Mouse (Mus musculus) 3134 (cell line): ENCODE data around the gene Ate1.
"Not testable (repeated sequence)": the region's sequence is repeated elsewhere in the genome, so short reads cannot be mapped to it uniquely, and the experiment has no call there.

Experiments used
- DNase-seq: peaks from one replicate; pipeline ENCODE4 v3.0.0-alpha.2; 2011; ENCODE audit warnings: low spot score; ENCODE audit not compliant: insufficient read length; ENCODE audit errors: extremely low read depth

Gene Ate1

GRCm38 (mm10) chr7:130527306-130527705, 7.1 kb upstream of the Ate1 start:
- no peak for DNase-seq

GRCm38 (mm10) chr7:130523451-130523850, 3.3 kb upstream of the Ate1 start:
- DNase-seq, result no peak

- no peak for DNase-seq
These were observed 748 bp upstream of the Ate1 start for GRCm38 (mm10) chr7:130520812-130521422.

- peak; percentile 97 for DNase-seq
These were observed 797 bp downstream of the Ate1 start for GRCm38 (mm10) chr7:130519096-130520048.

GRCm38 (mm10) chr7:130518213-130519095, 1.7 kb downstream of the Ate1 start:
- no peak for DNase-seq

- no peak for DNase-seq
These were observed 9.9 kb downstream of the Ate1 start for GRCm38 (mm10) chr7:130510243-130510642.

GRCm38 (mm10) chr7:130503006-130503405, 17.2 kb downstream of the Ate1 start:
- DNase-seq, result no peak

GRCm38 (mm10) chr7:130501499-130501898, 18.7 kb downstream of the Ate1 start:
- DNase-seq, result no peak

GRCm38 (mm10) chr7:130493346-130493745, 26.8 kb downstream of the Ate1 start:
- DNase-seq, result no peak

GRCm38 (mm10) chr7:130492026-130492425, 28.1 kb downstream of the Ate1 start:
- DNase-seq, result no peak

- not testable (repeated sequence) for DNase-seq
These were observed 41.2 kb downstream of the Ate1 start for GRCm38 (mm10) chr7:130479003-130479402.

- DNase-seq, result peak; percentile 11
These were observed 44.2 kb downstream of the Ate1 start for GRCm38 (mm10) chr7:130475970-130476369.

- DNase-seq, result no peak
These were observed 46.3 kb downstream of the Ate1 start for GRCm38 (mm10) chr7:130473881-130474280.

GRCm38 (mm10) chr7:130472683-130473082, 47.5 kb downstream of the Ate1 start:
- no peak for DNase-seq

- DNase-seq, result no peak
These were observed 49.1 kb downstream of the Ate1 start for GRCm38 (mm10) chr7:130471045-130471444.

GRCm38 (mm10) chr7:130455587-130456246, 64.5 kb downstream of the Ate1 start:
- DNase-seq, result no peak

GRCm38 (mm10) chr7:130454226-130454625, 65.9 kb downstream of the Ate1 start:
- no peak for DNase-seq

- no peak for DNase-seq
These were observed 84.4 kb downstream of the Ate1 start for GRCm38 (mm10) chr7:130435776-130436175.

- no peak for DNase-seq
These were observed 88.0 kb downstream of the Ate1 start for GRCm38 (mm10) chr7:130432141-130432540.

GRCm38 (mm10) chr7:130426586-130426985, 93.6 kb downstream of the Ate1 start:
- DNase-seq, result no peak
